Mouse (Mus musculus) midbrain, embryonic 11.5 days (tissue): ENCODE data around the gene Hsd17b2. TPM values are rescaled to one million over a fixed set of nuclear protein-coding genes. Genes with fewer than 3 reads are reported as not detected.

Experiments used
- ATAC-seq: fragments of 200-750 bp; cut with Nextera tagmentation; 2 replicates; pipeline ENCODE4 v1.8.0; 2017; ENCODE audit warnings: moderate TSS enrichment, moderate library complexity; ENCODE audit not compliant: low FRiP score
- DNase-seq: peaks from one replicate; pipeline ENCODE4 v3.0.0; 2015; ENCODE audit warnings: low spot score; ENCODE audit errors: missing footprints
- H3K27ac ChIP-seq: fragments of 300-500 bp; sonication (generic); 2 replicates; pipeline ENCODE4 v1.5.1; 2014; ENCODE audit warnings: low read depth, low read length
- H3K27me3 ChIP-seq: fragments of 300-500 bp; sonication (generic); 2 replicates; pipeline ENCODE4 v1.6.1; 2014; ENCODE audit warnings: mild to moderate bottlenecking, low read length, moderate library complexity, mixed read lengths; ENCODE audit not compliant: control insufficient read depth, insufficient read depth
- H3K36me3 ChIP-seq: fragments of 300-500 bp; sonication (generic); 2 replicates; pipeline ENCODE4 v1.6.1; 2014; ENCODE audit warnings: mild to moderate bottlenecking, low read length, moderate library complexity, mixed read lengths; ENCODE audit not compliant: control insufficient read depth, insufficient read depth
- H3K4me1 ChIP-seq: fragments of 300-500 bp; sonication (generic); 2 replicates; pipeline ENCODE4 v1.6.1; 2014; ENCODE audit warnings: low read length; ENCODE audit not compliant: control insufficient read depth, insufficient read depth
- H3K4me2 ChIP-seq: fragments of 300-500 bp; sonication (generic); 2 replicates; pipeline ENCODE4 v1.6.1; 2014; ENCODE audit warnings: mild to moderate bottlenecking, moderate library complexity
- H3K4me3 ChIP-seq: fragments of 300-500 bp; sonication (generic); 2 replicates; pipeline ENCODE4 v1.5.1; 2014; ENCODE audit warnings: low read depth, low read length
- H3K9ac ChIP-seq: fragments of 300-500 bp; sonication (generic); 2 replicates; pipeline ENCODE4 v1.6.1; 2014; ENCODE audit warnings: low read length
- H3K9me3 ChIP-seq: fragments of 300-500 bp; sonication (generic); 2 replicates; pipeline ENCODE4 v1.6.1; 2016; ENCODE audit warnings: low read length; ENCODE audit not compliant: control insufficient read depth
- WGBS: fragments of 180-500 bp; shearing (Covaris S2); extraction: QIAGEN DNeasy Blood & Tissue Kit; methylation state at CpG from one replicate; pipeline ENCODE4 v1.1.7; 2014; 5-methylcytosine and 5-hydroxymethylcytosine counted together
- polyA plus RNA-seq: library from polyadenylated mRNA; unstranded; fragments of >200 nt; fragmentation: Nextera tagmentation; extraction: Ambion mirVana; gene quantifications from 2 replicates; pipeline ENCODE4 v1.2.1, GENCODE M21; 2014

Gene Hsd17b2
- polyA plus RNA-seq, 1 experiment from 2014 or later: not detected

DNA sequence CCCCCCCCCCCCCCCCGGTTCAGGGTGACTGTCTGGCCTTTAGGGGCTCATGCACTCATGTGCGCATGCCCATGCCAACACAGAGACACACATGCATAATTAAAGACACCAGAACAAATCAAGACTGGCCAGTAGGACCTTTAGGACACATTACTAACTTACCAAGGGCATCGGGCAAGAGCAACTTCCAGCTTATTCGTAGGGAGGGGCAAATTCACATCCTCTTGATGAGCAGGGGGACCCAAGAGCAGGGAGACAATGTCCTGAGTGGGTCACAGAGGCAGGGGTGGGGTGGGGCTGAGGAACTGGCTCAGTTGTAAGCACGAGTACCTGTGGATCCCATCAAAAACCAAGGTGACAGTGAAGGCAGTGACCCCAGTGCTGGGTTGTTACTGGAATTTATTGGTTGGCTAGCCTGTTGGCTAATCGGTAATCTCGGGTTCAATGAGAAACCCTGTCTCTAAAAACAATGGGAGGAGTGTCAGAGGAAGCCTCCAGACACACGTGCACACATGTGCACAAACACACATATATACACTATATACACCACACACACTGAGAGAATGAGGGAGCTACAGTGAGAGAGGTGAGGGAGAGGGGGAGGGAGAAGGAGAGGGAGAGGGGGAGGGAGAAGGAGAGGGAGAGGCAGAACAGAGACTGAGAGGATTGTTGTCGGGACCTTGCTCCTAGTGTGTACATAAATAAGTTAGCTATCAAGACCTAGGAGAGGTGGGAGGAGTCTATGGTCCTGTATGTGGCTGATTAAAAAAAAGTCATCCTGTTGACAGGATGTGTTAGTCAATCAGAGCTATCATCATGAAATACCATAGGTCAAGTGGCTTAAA, 46.4 kb downstream of the Hsd17b2 start:
- H3K9ac ChIP-seq: no peak overlapping the region
- H3K9me3 ChIP-seq: no peaks in the 10 kb centered on the region
- ATAC-seq: no peak
- no peak overlapping the region for H3K27ac ChIP-seq
- H3K27me3 ChIP-seq: no peaks in the 10 kb centered on the region
- no peaks in the 10 kb centered on the region for H3K4me1 ChIP-seq
- H3K36me3 ChIP-seq: no peaks in the 10 kb centered on the region
- WGBS: 87% methylated on average over 8 of the region's 9 CpGs
- H3K4me2 ChIP-seq: no peak overlapping the region
- peak; percentile 76 for DNase-seq
- H3K4me3 ChIP-seq: no peak overlapping the region

GRCm38 (mm10) chr8:117749436-117749835, 47.7 kb downstream of the Hsd17b2 start:
- Histone ChIP-seq H3K4me2 (no peak overlapping the region), H3K9me3 (no peaks in the 10 kb centered on the region), H3K4me3 (no peak overlapping the region), H3K27me3 (no peaks in the 10 kb centered on the region), H3K9ac (no peak overlapping the region), H3K27ac (no peak overlapping the region), H3K4me1 (no peaks in the 10 kb centered on the region), H3K36me3 (no peaks in the 10 kb centered on the region)
- DNase-seq (peak; percentile 2), ATAC-seq (no peak)
- WGBS: 47% methylated on average over 2 of the region's 2 CpGs

- 87% methylated on average over 11 of the region's 11 CpGs for WGBS
- Histone ChIP-seq H3K27me3 (no peaks in the 10 kb centered on the region), H3K4me2 (no peak overlapping the region), H3K4me3 (no peak overlapping the region), H3K36me3 (no peaks in the 10 kb centered on the region), H3K9me3 (no peaks in the 10 kb centered on the region), H3K9ac (no peak overlapping the region), H3K4me1 (no peaks in the 10 kb centered on the region), H3K27ac (no peak overlapping the region)
- no peak for DNase-seq
- no peak for ATAC-seq
Measured at GRCm38 (mm10) chr8:117757900-117758299, 56.2 kb downstream of the Hsd17b2 start.

- H3K27ac ChIP-seq: no peak overlapping the region
- H3K36me3 ChIP-seq: no peaks in the 10 kb centered on the region
- WGBS: 91% methylated on average over 6 of the region's 6 CpGs
- H3K27me3 ChIP-seq: no peaks in the 10 kb centered on the region
- H3K4me3 ChIP-seq: no peak overlapping the region
- ATAC-seq (no peak), DNase-seq (peak; percentile 60)
- no peaks in the 10 kb centered on the region for H3K4me1 ChIP-seq
- no peaks in the 10 kb centered on the region for H3K9me3 ChIP-seq
- H3K4me2 ChIP-seq: no peak overlapping the region
- H3K9ac ChIP-seq: no peak overlapping the region
Measured at GRCm38 (mm10) chr8:117762776-117763175, 61.1 kb downstream of the Hsd17b2 start.

GRCm38 (mm10) chr8:117764625-117765024, 62.9 kb downstream of the Hsd17b2 start:
- ATAC-seq (no peak), DNase-seq (peak; percentile 23)
- Histone ChIP-seq H3K36me3 (no peaks in the 10 kb centered on the region), H3K27ac (no peak overlapping the region), H3K9ac (no peak overlapping the region), H3K27me3 (no peaks in the 10 kb centered on the region), H3K9me3 (no peaks in the 10 kb centered on the region), H3K4me1 (no peaks in the 10 kb centered on the region), H3K4me3 (no peak overlapping the region), H3K4me2 (no peak overlapping the region)
- 76% methylated on average over 4 of the region's 4 CpGs for WGBS

DNA sequence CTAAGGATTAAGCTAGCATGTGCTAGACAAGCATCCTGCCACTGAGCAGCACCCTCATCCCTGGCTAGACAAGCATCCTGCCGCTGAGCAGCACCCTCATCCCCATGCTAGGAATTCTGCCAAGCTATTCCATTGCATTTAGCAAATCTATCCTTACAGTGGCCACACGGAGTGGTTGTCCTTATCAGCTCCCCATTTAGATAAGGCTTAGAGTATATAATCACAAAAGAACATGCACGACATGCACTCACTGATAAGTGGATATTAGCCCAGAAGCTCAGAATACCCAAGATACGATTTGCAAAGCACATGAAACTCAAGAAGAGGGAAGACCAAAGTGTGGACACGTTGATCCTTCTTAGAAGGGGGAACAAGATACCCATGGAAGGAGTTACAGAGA, 64.2 kb downstream of the Hsd17b2 start:
- WGBS: 78% methylated on average over 5 of the region's 5 CpGs
- H3K9ac ChIP-seq: no peak overlapping the region
- no peaks in the 10 kb centered on the region for H3K36me3 ChIP-seq
- no peak overlapping the region for H3K4me3 ChIP-seq
- no peaks in the 10 kb centered on the region for H3K27me3 ChIP-seq
- ATAC-seq (no peak), DNase-seq (peak; percentile 31)
- H3K9me3 ChIP-seq: no peaks in the 10 kb centered on the region
- H3K4me1 ChIP-seq: no peaks in the 10 kb centered on the region
- no peak overlapping the region for H3K27ac ChIP-seq
- no peak overlapping the region for H3K4me2 ChIP-seq

- ATAC-seq (no peak), DNase-seq (peak; percentile 66)
- no peak overlapping the region for H3K4me2 ChIP-seq
- no peaks in the 10 kb centered on the region for H3K4me1 ChIP-seq
- no peaks in the 10 kb centered on the region for H3K36me3 ChIP-seq
- 68% methylated on average over 7 of the region's 7 CpGs for WGBS
- H3K4me3 ChIP-seq: no peak overlapping the region
- H3K9me3 ChIP-seq: no peaks in the 10 kb centered on the region
- H3K27me3 ChIP-seq: no peaks in the 10 kb centered on the region
- no peak overlapping the region for H3K9ac ChIP-seq
- H3K27ac ChIP-seq: no peak overlapping the region
Measured at GRCm38 (mm10) chr8:117768971-117769370, 67.3 kb downstream of the Hsd17b2 start.

- ATAC-seq (no peak), DNase-seq (peak; percentile 44)
- Histone ChIP-seq H3K27ac (no peak overlapping the region), H3K4me2 (no peak overlapping the region), H3K9ac (no peak overlapping the region), H3K36me3 (no peaks in the 10 kb centered on the region), H3K4me1 (no peaks in the 10 kb centered on the region), H3K4me3 (no peak overlapping the region), H3K27me3 (no peaks in the 10 kb centered on the region), H3K9me3 (no peaks in the 10 kb centered on the region)
- 85% methylated on average over 9 of the region's 9 CpGs for WGBS
Measured at GRCm38 (mm10) chr8:117771115-117771836, 69.6 kb downstream of the Hsd17b2 start.

- DNase-seq: peak; percentile 81
- no peak overlapping the region for H3K4me2 ChIP-seq
- H3K36me3 ChIP-seq: no peaks in the 10 kb centered on the region
- WGBS: 66% methylated on average over 2 of the region's 2 CpGs
- no peaks in the 10 kb centered on the region for H3K27me3 ChIP-seq
- no peak overlapping the region for H3K4me3 ChIP-seq
- no peak overlapping the region for H3K27ac ChIP-seq
- no peaks in the 10 kb centered on the region for H3K9me3 ChIP-seq
- ATAC-seq: no peak
- H3K9ac ChIP-seq: no peak overlapping the region
- no peaks in the 10 kb centered on the region for H3K4me1 ChIP-seq
Measured at GRCm38 (mm10) chr8:117772126-117772525, 70.4 kb downstream of the Hsd17b2 start.
